In genomic region chr4:130865901-130866371, GRCm38 (mm10) we compare ENCODE assay signal across 9 mouse cellular contexts. TPM values are rescaled to one million over a fixed set of nuclear protein-coding genes. Genes with fewer than 3 reads are reported as not detected.
DNase-seq lines count a peak whose midpoint lies in the region; ATAC-seq lines count a peak whose summit lies in the region.
"Had no signal": no experiment of that assay in that cellular context is flagged by ENCODE, and none has a peak within 500 bp of the region (broad histone marks: within the 10 kb centered on the region; RNA-seq: fewer than 3 reads in every experiment).

No protein-coding gene starts in this region.

- peaks cover 43% of the 10 kb centered on the region for H3K4me1 ChIP-seq in forebrain, embryonic 12.5 days
- peaks cover 53% of the 10 kb centered on the region for H3K4me1 ChIP-seq in midbrain, embryonic 16.5 days (ENCODE audit: control insufficient read depth, insufficient read depth, low read length)
- H3K4me1 ChIP-seq in kidney, embryonic 15.5 days = peaks cover 10% of the 10 kb centered on the region
- H3K4me1 ChIP-seq: megakaryocyte, embryonic 14.5 days had no signal

- peak overlapping the region; percentile 27; the same call in 1 of the 2 replicates for H3K4me2 ChIP-seq in forebrain, embryonic 12.5 days
- H3K4me2 ChIP-seq in midbrain, embryonic 16.5 days (ENCODE audit: low read length) = peak overlapping the region; percentile 30
- H3K4me2 ChIP-seq in kidney, embryonic 15.5 days = no peak overlapping the region

- no peaks in the 10 kb centered on the region for H3K9me3 ChIP-seq in forebrain, embryonic 12.5 days
- H3K9me3 ChIP-seq in midbrain, embryonic 16.5 days (replicated peaks; ENCODE audit: control insufficient read depth, low read length, poor library complexity, severe bottlenecking) = no peaks in the 10 kb centered on the region
- no peaks in the 10 kb centered on the region for H3K9me3 ChIP-seq in kidney, embryonic 15.5 days (replicated peaks)

- WGBS in forebrain, embryonic 12.5 days = 11% methylated on average over 8 of the region's 8 CpGs
- 8% methylated on average over 8 of the region's 8 CpGs for WGBS in midbrain, embryonic 16.5 days
- 31% methylated on average over 8 of the region's 8 CpGs for WGBS in kidney, embryonic 15.5 days

- H3K36me3 ChIP-seq in forebrain, embryonic 12.5 days (replicated peaks) = no peaks in the 10 kb centered on the region
- H3K36me3 ChIP-seq in midbrain, embryonic 16.5 days (ENCODE audit: control insufficient read depth, insufficient read depth, low read length) = no peaks in the 10 kb centered on the region
- no peaks in the 10 kb centered on the region for H3K36me3 ChIP-seq in kidney, embryonic 15.5 days

- DNase-seq in brain, embryonic 18.5 days (ENCODE audit: low read depth, low spot score) = peak; percentile 76
- peak; percentile 88 for DNase-seq in layer of hippocampus, adult 9-11 months
- DNase-seq in spleen, postnatal 14 days (ENCODE audit: low spot score in 2 of 2) = no peak
- DNase-seq in spleen, postnatal 10 days (ENCODE audit: low spot score in 2 of 2) = no peak
- DNase-seq in gastrocnemius, adult 18-20 months (ENCODE audit: low spot score) = no peak

- no peak overlapping the region for H3K4me3 ChIP-seq in forebrain, embryonic 12.5 days (replicated peaks)
- no peak overlapping the region for H3K4me3 ChIP-seq in midbrain, embryonic 16.5 days (ENCODE audit: low read depth, low read length)
- H3K4me3 ChIP-seq in kidney, embryonic 15.5 days (replicated peaks) = no peak overlapping the region

- peaks cover 90% of the 10 kb centered on the region for H3K27me3 ChIP-seq in forebrain, embryonic 12.5 days
- no peaks in the 10 kb centered on the region for H3K27me3 ChIP-seq in midbrain, embryonic 16.5 days (ENCODE audit: control insufficient read depth, insufficient read depth, low read depth, low read length)
- H3K27me3 ChIP-seq in kidney, embryonic 15.5 days = peaks cover 41% of the 10 kb centered on the region

- ATAC-seq in forebrain, embryonic 12.5 days (ENCODE audit: low FRiP score) = peak; percentile 71
- ATAC-seq in midbrain, embryonic 16.5 days = peak; percentile 23
- ATAC-seq in kidney, embryonic 15.5 days (replicated peaks; ENCODE audit: low FRiP score) = no peak

- H3K9ac ChIP-seq in forebrain, embryonic 12.5 days = no peak overlapping the region
- peak overlapping the region; percentile 44 for H3K9ac ChIP-seq in midbrain, embryonic 16.5 days (ENCODE audit: low read depth, low read length)
- H3K9ac ChIP-seq in kidney, embryonic 15.5 days = no peak overlapping the region

- peak overlapping the region; percentile 80 for H3K27ac ChIP-seq in forebrain, embryonic 12.5 days
- H3K27ac ChIP-seq in midbrain, embryonic 16.5 days (ENCODE audit: low read length) = peak overlapping the region; percentile 93
- H3K27ac ChIP-seq in kidney, embryonic 15.5 days = no peak overlapping the region

RNA-seq across cellular contexts. Expression of gene Laptm5, which starts 47.0 kb away (rescaled TPM):
- 16.8 and 17.0 TPM in 2 replicates for polyA plus RNA-seq in forebrain, embryonic 12.5 days (2016; fragmentation: Nextera tagmentation; extraction: Ambion mirVana)
- polyA plus RNA-seq in midbrain, embryonic 16.5 days (2015; fragmentation: Nextera tagmentation; extraction: Ambion mirVana) = 22.0 and 22.3 TPM in 2 replicates
- polyA plus RNA-seq in kidney, embryonic 15.5 days (2015; fragmentation: Nextera tagmentation; extraction: Ambion mirVana) = 25.5 and 28.9 TPM in 2 replicates
- total RNA-seq in gastrocnemius, adult 18-20 months (2021) = 1 to 10 TPM; 2.7 to 6.0 TPM

Comparison
In these comparisons a context has a peak if more than half of its experiments do, and no peak if none do; other contexts are left out.
1. DNase-seq: peak in brain, embryonic 18.5 days (single experiment) and layer of hippocampus, adult 9-11 months (single experiment); none in spleen, postnatal 14 days (0 of 2), spleen, postnatal 10 days (0 of 2) and gastrocnemius, adult 18-20 months (single experiment).